Comparison of ENCODE assay signal across 32 mouse cellular contexts in the genomic region with DNA sequence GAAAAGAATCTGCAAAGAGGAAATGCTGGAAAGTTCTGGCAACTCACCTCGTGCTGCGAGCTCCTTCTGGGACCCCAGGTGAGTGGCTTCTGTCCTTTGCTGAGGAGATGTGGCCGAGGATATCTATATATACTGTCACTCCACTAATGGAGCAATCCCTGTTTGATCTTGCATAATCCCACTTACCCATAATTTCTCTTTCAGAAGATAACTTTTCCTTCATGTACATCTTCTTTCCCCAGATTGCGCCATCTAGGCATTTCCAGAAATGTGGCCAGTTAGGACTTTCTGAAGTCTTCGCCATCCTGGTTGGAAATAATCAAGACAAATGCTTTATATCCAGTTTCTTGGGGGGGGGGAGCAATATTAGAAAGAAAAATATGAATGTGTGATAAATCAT. TPM values are rescaled to one million over a fixed set of nuclear protein-coding genes. Genes with fewer than 3 reads are reported as not detected.
A peak's percentile ranks its signal among the peaks of the same experiment; 100 is the strongest.
DNase-seq lines count a peak whose midpoint lies in the region; ATAC-seq and TF ChIP-seq lines count a peak whose summit lies in the region.
"Had no signal": no experiment of that assay in that cellular context is flagged by ENCODE, and none has a peak within 500 bp of the region (broad histone marks: within the 10 kb centered on the region; RNA-seq: fewer than 3 reads in every experiment).

Gene Saa3 (minus strand): TSS at position 101 of the 400 bp plus-strand sequence.

- TF ChIP-seq EP300 in lung, postnatal 0 days (IDR thresholded peaks at IDR 0.05): no peak

- no peak within 1 kb of the TSS for H3K9ac ChIP-seq in lung, postnatal 0 days (replicated peaks; ENCODE audit: low read depth)
- H3K9ac ChIP-seq: forebrain, postnatal 0 days; heart, embryonic 13.5 days; hindbrain, embryonic 14.5 days had no signal

- intact Hi-C loops in gastrocnemius, adult 2 months (cut with DNase I): loop anchor here (1.0 kb wide), 1 partner anchor 52 kb away; no protein-coding TSS in a partner anchor

- no peaks in the 10 kb centered on the region for H3K36me3 ChIP-seq in lung, postnatal 0 days (ENCODE audit: insufficient read depth, low read length)
- H3K36me3 ChIP-seq in macrophage (ENCODE audit: inconsistent target): no peaks in the 10 kb centered on the region
- H3K36me3 ChIP-seq: heart, embryonic 10.5 days; heart, embryonic 13.5 days had no signal

- no peak for ATAC-seq in lung, postnatal 0 days
- ATAC-seq: activated CD4-positive, CD25-positive, alpha-beta regulatory T cell, adult 4 months; forebrain, embryonic 14.5 days; forebrain, postnatal 0 days; hindbrain, postnatal 0 days; inflammation-experienced regulatory T-cells, adult 6 months had no signal

- no peak within 1 kb of the TSS for H3K4me2 ChIP-seq in lung, postnatal 0 days (replicated peaks; ENCODE audit: low read depth, low read length)
- H3K4me2 ChIP-seq: heart, embryonic 13.5 days; hindbrain, embryonic 14.5 days had no signal

- DNase-seq in gastrocnemius, adult 2 months: no peak
- DNase-seq in gastrocnemius, postnatal 25 days: no peak
- no peak for DNase-seq in lung, postnatal 0 days (ENCODE audit: low spot score)
- DNase-seq in lung, adult 2 months: no peak
- DNase-seq in thymus, postnatal 0 days (ENCODE audit: low spot score): no peak
- DNase-seq in thymus, postnatal 4 days: no peak
- DNase-seq in spleen, adult 12 weeks (ENCODE audit: low spot score): no peak
- DNase-seq: adrenal gland, adult 8-10 months; adrenal gland, postnatal 25 days; B cell, adult 2 months; cerebellum, adult 18-20 months; cerebellum, adult 9-11 months; cerebellum, postnatal 36 days; forebrain, postnatal 0 days; gastrocnemius, postnatal 36 days; heart, postnatal 14 days; heart, postnatal 4 days had no signal

- H3K27me3 ChIP-seq in lung, postnatal 0 days (replicated peaks; ENCODE audit: insufficient read depth, low read length): 0 out of 2 replicates have a peak, but pooled peaks cover 4% of the 10 kb centered on the region

- 0 out of 2 replicates have a peak within 1 kb of the TSS, but pooled peaks have one; percentile 20 for H3K27ac ChIP-seq in gastrocnemius, adult 2 months
- peak within 1 kb of the TSS; percentile 47; the same call in 1 of the 2 replicates for H3K27ac ChIP-seq in lung, postnatal 0 days (ENCODE audit: low read length)
- H3K27ac ChIP-seq in macrophage: no peak within 1 kb of the TSS
- H3K27ac ChIP-seq: heart, adult 2 months; heart, embryonic 10.5 days; heart, embryonic 13.5 days; hindbrain, embryonic 14.5 days; hindbrain, postnatal 0 days had no signal

- no peak within 1 kb of the TSS for H3K4me3 ChIP-seq in gastrocnemius, adult 2 months
- no peak within 1 kb of the TSS for H3K4me3 ChIP-seq in lung, postnatal 0 days (ENCODE audit: low read depth, low read length)
- no peak within 1 kb of the TSS for H3K4me3 ChIP-seq in lung, adult 2 months (replicated peaks; ENCODE audit: extremely low read depth, low read depth, low read length)
- H3K4me3 ChIP-seq in macrophage (ENCODE audit: inconsistent target): no peak within 1 kb of the TSS
- H3K4me3 ChIP-seq: heart, adult 2 months; heart, embryonic 10.5 days; heart, embryonic 13.5 days had no signal

- H3K4me1 ChIP-seq in lung, postnatal 0 days (ENCODE audit: insufficient read depth, low read depth, low read length): peaks cover 28% of the 10 kb centered on the region
- H3K4me1 ChIP-seq in lung, adult 2 months (ENCODE audit: control insufficient read depth, insufficient read depth, low read length): peaks cover 13% of the 10 kb centered on the region
- H3K4me1 ChIP-seq: heart, embryonic 10.5 days; heart, embryonic 13.5 days had no signal

- TF ChIP-seq CTCF in gastrocnemius, adult 2 months (IDR thresholded peaks at IDR 0.05): no peak
- no peak for TF ChIP-seq CTCF in lung, postnatal 0 days (IDR thresholded peaks at IDR 0.05)
- no peak for TF ChIP-seq CTCF in lung, adult 2 months (IDR thresholded peaks at IDR 0.05; ENCODE audit: insufficient read depth, low read length)

- H3K9me3 ChIP-seq in lung, postnatal 0 days (ENCODE audit: low read length): no peaks in the 10 kb centered on the region
- H3K9me3 ChIP-seq: heart, embryonic 10.5 days; heart, embryonic 13.5 days had no signal

- H3K79me2 ChIP-seq in macrophage (ENCODE audit: inconsistent target): no peaks in the 10 kb centered on the region

- WGBS in lung, postnatal 0 days: 74% methylated on average over 5 of the region's 5 CpGs
- WGBS in lung, adult 2 months: 80% methylated on average over 5 of the region's 5 CpGs
- WGBS in macrophage (ENCODE audit: missing documents): 72% methylated on average over 4 of the region's 5 CpGs

- no peak for TF ChIP-seq POLR2A in lung, adult 2 months (IDR thresholded peaks at IDR 0.05; ENCODE audit: borderline replicate concordance, extremely low read depth, low read depth, low read length)

RNA-seq across cellular contexts. Expression of gene Saa3, which starts in this region (rescaled TPM):
- not detected for total RNA-seq in gastrocnemius, adult 2 months (2021)
- total RNA-seq in gastrocnemius, postnatal 25 days (2021): not detected
- 34.2 and 98.7 TPM in 2 replicates for polyA plus RNA-seq in lung, postnatal 0 days (2015; fragmentation: Nextera tagmentation; extraction: Ambion mirVana)
- 0.97 and 1.4 TPM in 2 replicates for polyA plus RNA-seq in lung, adult 2 months (2012; rRNA removed)
- polyA plus RNA-seq in thymus, postnatal 0 days (2015; fragmentation: Nextera tagmentation; extraction: Ambion mirVana): 15.1 and 17.9 TPM in 2 replicates
- 1,000 to 10,000 TPM in 5 of 26 experiments, 100 to 1,000 TPM in 8, 10 to 100 TPM in 5, 1 to 10 TPM in 8; 2.3 to 1,961 (median 149) TPM for total RNA-seq in macrophage (2018; cell fraction: chromatin; rRNA removed)
- over 10,000 TPM in 8 of 26 experiments, 1,000 to 10,000 TPM in 5, 100 to 1,000 TPM in 3, 10 to 100 TPM in 9, 1 to 10 TPM in 1; 9.7 to 24,621 (median 2,666) TPM for total RNA-seq in macrophage (2018; cell fraction: cytosol; rRNA removed)
- over 10,000 TPM in 1 of 26 experiments, 1,000 to 10,000 TPM in 12, 100 to 1,000 TPM in 5, 10 to 100 TPM in 8; 12.9 to 11,057 (median 1,485) TPM for total RNA-seq in macrophage (2018; cell fraction: nucleus; rRNA removed)
- 50.5 to 83.6 TPM (median 73.1 TPM) in 3 replicates for polyA plus RNA-seq in macrophage (2018)
- total RNA-seq: forebrain, postnatal 0 days; gastrocnemius, adult 8-10 months; gastrocnemius, postnatal 36 days; granulocyte monocyte progenitor cell, adult 5-6 weeks; heart, postnatal 4 days; hindbrain, postnatal 0 days had no signal
- polyA plus RNA-seq: activated CD4-positive, CD25-positive, alpha-beta regulatory T cell, adult 4 months; cortical plate, adult 2 months; embryonic facial prominence, embryonic 11.5 days; forebrain, embryonic 11.5 days; frontal cortex, adult 2 months; heart, embryonic 13.5 days; inflammation-experienced regulatory T-cells, adult 6 months had no signal
